Mouse (Mus musculus): Measurements from ENCODE around the gene Nckipsd.
A peak's percentile ranks its signal among the peaks of the same experiment; 100 is the strongest.

Nckipsd gene

GRCm38 (mm10) chr9:108853635-108854240 lies 45.6 kb downstream of the Nckipsd start:
- peak; percentile 92 for DNase-seq

- DNase-seq: peak; percentile 88
Measured at GRCm38 (mm10) chr9:108854241-108854696, 46.1 kb downstream of the Nckipsd start.

- DNase-seq: no peak
Measured at GRCm38 (mm10) chr9:108855335-108855734, 47.2 kb downstream of the Nckipsd start.

- DNase-seq: no peak
Measured at GRCm38 (mm10) chr9:108858792-108859527, 50.8 kb downstream of the Nckipsd start.
